9 mouse cellular contexts compared by ENCODE assay signal in genomic region chr11:4772925-4773324, GRCm38 (mm10). TPM values are rescaled to one million over a fixed set of nuclear protein-coding genes. Genes with fewer than 3 reads are reported as not detected.
DNase-seq lines count a peak whose midpoint lies in the region; ATAC-seq and TF ChIP-seq lines count a peak whose summit lies in the region.
"Had no signal": no experiment of that assay in that cellular context is flagged by ENCODE, and none has a peak within 500 bp of the region (broad histone marks: within the 10 kb centered on the region; RNA-seq: fewer than 3 reads in every experiment).

No protein-coding gene starts in this region.

- no peak overlapping the region for H3K27ac ChIP-seq in midbrain, embryonic 10.5 days (replicated peaks)
- no peak overlapping the region for H3K27ac ChIP-seq in midbrain, embryonic 15.5 days
- no peak overlapping the region for H3K27ac ChIP-seq in cortical plate, adult 2 months (ENCODE audit: insufficient read depth, low read length)
- H3K27ac ChIP-seq in hindbrain, embryonic 15.5 days (replicated peaks) = 0 out of 2 replicates have a peak overlapping the region, but pooled peaks have one; percentile 41
- H3K27ac ChIP-seq in liver, postnatal 0 days (ENCODE audit: low read depth) = no peak overlapping the region
- H3K27ac ChIP-seq: midbrain, embryonic 12.5 days had no signal

- no peak overlapping the region for H3K4me2 ChIP-seq in midbrain, embryonic 15.5 days
- no peak overlapping the region for H3K4me2 ChIP-seq in hindbrain, embryonic 15.5 days
- H3K4me2 ChIP-seq in liver, postnatal 0 days (ENCODE audit: low read depth, low read length) = no peak overlapping the region
- H3K4me2 ChIP-seq: midbrain, embryonic 12.5 days had no signal

- peak; percentile 48 for TF ChIP-seq CTCF in cortical plate, adult 2 months (IDR thresholded peaks at IDR 0.05; ENCODE audit: extremely low read depth, insufficient read depth, low read length)
- peak; percentile 72 for TF ChIP-seq CTCF in liver, postnatal 0 days (IDR thresholded peaks at IDR 0.05; ENCODE audit: low read depth)

- WGBS in midbrain, embryonic 10.5 days = 38% methylated on average over 3 of the region's 3 CpGs
- WGBS in midbrain, embryonic 15.5 days = 32% methylated on average over 3 of the region's 3 CpGs
- 27% methylated on average over 3 of the region's 3 CpGs for WGBS in hindbrain, embryonic 15.5 days
- WGBS in liver, postnatal 0 days (ENCODE audit: insufficient replicate concordance) = 32% methylated on average over 3 of the region's 3 CpGs

- no peaks in the 10 kb centered on the region for H3K27me3 ChIP-seq in midbrain, embryonic 10.5 days (ENCODE audit: low read depth, poor library complexity, severe bottlenecking)
- no peaks in the 10 kb centered on the region for H3K27me3 ChIP-seq in midbrain, embryonic 15.5 days (replicated peaks)
- H3K27me3 ChIP-seq in hindbrain, embryonic 15.5 days = no peaks in the 10 kb centered on the region
- H3K27me3 ChIP-seq in liver, postnatal 0 days (ENCODE audit: insufficient read depth, low read length) = no peaks in the 10 kb centered on the region
- H3K27me3 ChIP-seq: midbrain, embryonic 12.5 days had no signal

- no peak overlapping the region for H3K4me3 ChIP-seq in midbrain, embryonic 10.5 days
- no peak overlapping the region for H3K4me3 ChIP-seq in midbrain, embryonic 15.5 days
- no peak overlapping the region for H3K4me3 ChIP-seq in cortical plate, adult 2 months (ENCODE audit: insufficient read depth, low read length)
- H3K4me3 ChIP-seq in hindbrain, embryonic 15.5 days = no peak overlapping the region
- no peak overlapping the region for H3K4me3 ChIP-seq in liver, postnatal 0 days (ENCODE audit: low read depth, low read length)
- H3K4me3 ChIP-seq: midbrain, embryonic 12.5 days had no signal

- ATAC-seq in midbrain, embryonic 15.5 days (replicated peaks) = no peak
- ATAC-seq in hindbrain, embryonic 15.5 days (ENCODE audit: low FRiP score, low read depth) = no peak
- ATAC-seq in liver, postnatal 0 days = no peak

- H3K36me3 ChIP-seq in midbrain, embryonic 10.5 days = peaks cover 73% of the 10 kb centered on the region
- no peaks in the 10 kb centered on the region for H3K36me3 ChIP-seq in midbrain, embryonic 15.5 days (replicated peaks)
- no peaks in the 10 kb centered on the region for H3K36me3 ChIP-seq in hindbrain, embryonic 15.5 days
- peaks cover 29% of the 10 kb centered on the region; the same call in 1 of the 2 replicates for H3K36me3 ChIP-seq in liver, postnatal 0 days (replicated peaks; ENCODE audit: insufficient read depth, low read length)

- H3K9ac ChIP-seq in midbrain, embryonic 15.5 days = no peak overlapping the region
- H3K9ac ChIP-seq in hindbrain, embryonic 15.5 days = no peak overlapping the region
- H3K9ac ChIP-seq in liver, postnatal 0 days (replicated peaks) = no peak overlapping the region
- H3K9ac ChIP-seq: midbrain, embryonic 12.5 days had no signal

- TF ChIP-seq POLR2A in cortical plate, adult 2 months (IDR thresholded peaks at IDR 0.05; ENCODE audit: extremely low read depth, insufficient read depth, low read length) = no peak

- no peaks in the 10 kb centered on the region for H3K9me3 ChIP-seq in midbrain, embryonic 10.5 days (replicated peaks)
- no peaks in the 10 kb centered on the region for H3K9me3 ChIP-seq in midbrain, embryonic 15.5 days
- no peaks in the 10 kb centered on the region for H3K9me3 ChIP-seq in hindbrain, embryonic 15.5 days
- no peaks in the 10 kb centered on the region for H3K9me3 ChIP-seq in liver, postnatal 0 days (ENCODE audit: low read length)
- H3K9me3 ChIP-seq: midbrain, embryonic 12.5 days had no signal

- no peak for TF ChIP-seq EP300 in liver, postnatal 0 days (IDR thresholded peaks at IDR 0.05; ENCODE audit: low read depth)

- peak; percentile 62 for DNase-seq in midbrain, embryonic 10.5 days (ENCODE audit: low spot score)
- peak; percentile 77 for DNase-seq in adrenal gland, adult 18-20 months (ENCODE audit: low spot score in 2 of 2)
- peak; percentile 81 for DNase-seq in liver, postnatal 0 days
- DNase-seq in retina, postnatal 7 days (ENCODE audit: low read depth, low spot score) = peak; percentile 56
- no peak for DNase-seq in Muller cell, postnatal 12 days (ENCODE audit: inconsistent ontology term)

- H3K4me1 ChIP-seq in midbrain, embryonic 10.5 days = peaks cover 10% of the 10 kb centered on the region
- H3K4me1 ChIP-seq in midbrain, embryonic 15.5 days = no peaks in the 10 kb centered on the region
- 0 out of 2 replicates have a peak, but pooled peaks cover 2% of the 10 kb centered on the region for H3K4me1 ChIP-seq in cortical plate, adult 2 months (ENCODE audit: control insufficient read depth, insufficient read depth, low read length)
- peaks cover 22% of the 10 kb centered on the region for H3K4me1 ChIP-seq in hindbrain, embryonic 15.5 days (replicated peaks)
- no peaks in the 10 kb centered on the region for H3K4me1 ChIP-seq in liver, postnatal 0 days (ENCODE audit: insufficient read depth)

RNA-seq across cellular contexts. Expression of gene Cabp7, which starts 26.3 kb away (rescaled TPM):
- polyA plus RNA-seq in midbrain, embryonic 10.5 days (2016; fragmentation: Nextera tagmentation; extraction: Ambion mirVana) = 0.11 and 0.22 TPM in 2 replicates
- 1.8 and 2.2 TPM in 2 replicates for polyA plus RNA-seq in midbrain, embryonic 15.5 days (2015; fragmentation: Nextera tagmentation; extraction: Ambion mirVana)
- under 1 TPM in 1 of 2 experiments, not detected in 1; 0.45 TPM for total RNA-seq in adrenal gland, adult 18-20 months (2021)
- 29.8 and 54.4 TPM in 2 replicates for polyA plus RNA-seq in cortical plate, adult 2 months (2012; rRNA removed)
- 2.3 and 2.7 TPM in 2 replicates for polyA plus RNA-seq in hindbrain, embryonic 15.5 days (2015; fragmentation: Nextera tagmentation; extraction: Ambion mirVana)
- polyA plus RNA-seq in liver, postnatal 0 days (2015; fragmentation: Nextera tagmentation; extraction: Ambion mirVana) = 0.06 and 0.07 TPM in 2 replicates
